Comparison of ENCODE assay signal across 9 mouse cellular contexts in the genomic region with DNA sequence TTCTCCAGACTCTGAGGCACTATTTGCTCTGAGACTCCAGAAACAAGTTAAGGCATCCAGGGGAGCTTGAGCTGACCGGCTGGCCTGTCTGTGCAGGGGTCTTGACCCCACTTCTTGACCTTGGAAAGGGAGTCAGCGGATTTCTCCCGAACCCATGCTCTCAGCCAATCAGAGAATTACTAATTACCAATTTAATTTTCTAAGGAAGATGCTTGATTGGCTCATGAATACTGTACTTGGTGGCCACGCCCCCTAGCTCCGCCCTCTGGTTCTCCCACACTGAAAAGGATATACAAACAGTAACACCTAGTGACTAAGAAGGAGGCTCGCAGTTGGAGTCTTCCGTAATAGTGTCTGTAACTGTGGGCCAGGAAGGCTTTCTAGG. TPM values are rescaled to one million over a fixed set of nuclear protein-coding genes. Genes with fewer than 3 reads are reported as not detected.
DNase-seq lines count a peak whose midpoint lies in the region; ATAC-seq lines count a peak whose summit lies in the region.
"Had no signal": no experiment of that assay in that cellular context is flagged by ENCODE, and none has a peak within 500 bp of the region (broad histone marks: within the 10 kb centered on the region; RNA-seq: fewer than 3 reads in every experiment).

No protein-coding gene starts in this region.

- peak; percentile 34 for DNase-seq in adrenal gland, postnatal 10 days
- DNase-seq in adrenal gland, postnatal 25 days, result no peak
- peak; percentile 51 for DNase-seq in embryo, embryonic 9.5 days (ENCODE audit: extremely low spot score)
- DNase-seq in induced T-regulatory cell, adult 2 months (ENCODE audit: low read depth), result peak; percentile 75
- no peak for DNase-seq in liver, embryonic 13.5 days
- peak; percentile 29 for DNase-seq in retina, embryonic 14.5 days (ENCODE audit: low spot score)
- no peak for DNase-seq in left cerebral cortex, postnatal 36 days (ENCODE audit: low spot score in 2 of 2)

- intact Hi-C loops in left cerebral cortex, postnatal 36 days (cut with DNase I), result no loop called here

- H3K4me1 ChIP-seq in liver, embryonic 13.5 days (replicated peaks), result peaks cover 34% of the 10 kb centered on the region

- no peak for ATAC-seq in liver, embryonic 13.5 days (ENCODE audit: low read depth)
- ATAC-seq in inflammation-experienced regulatory T-cells, adult 6 months, result no peak

- H3K36me3 ChIP-seq in liver, embryonic 13.5 days, result no peaks in the 10 kb centered on the region

- no peak overlapping the region for H3K4me3 ChIP-seq in liver, embryonic 13.5 days (replicated peaks)
- H3K4me3 ChIP-seq: erythroblast, embryonic 14.5 days had no signal

- H3K4me2 ChIP-seq in liver, embryonic 13.5 days, result peak overlapping the region; percentile 83; the same call in 1 of the 2 replicates

- H3K27me3 ChIP-seq in liver, embryonic 13.5 days, result peaks cover 99% of the 10 kb centered on the region

- no peak overlapping the region for H3K27ac ChIP-seq in liver, embryonic 13.5 days

- H3K9ac ChIP-seq in liver, embryonic 13.5 days, result no peak overlapping the region

- 7% methylated on average over 7 of the region's 7 CpGs for WGBS in liver, embryonic 13.5 days (ENCODE audit: insufficient replicate concordance)

- H3K9me3 ChIP-seq in liver, embryonic 13.5 days (replicated peaks), result no peaks in the 10 kb centered on the region

RNA-seq across cellular contexts. Expression of a gene that starts 21.8 kb away (rescaled TPM):
- total RNA-seq in adrenal gland, postnatal 10 days (2021), result not detected
- not detected in 2 replicates for total RNA-seq in adrenal gland, postnatal 25 days (2021)
- polyA plus RNA-seq in liver, embryonic 13.5 days (2015; fragmentation: Nextera tagmentation; extraction: Ambion mirVana), result not detected in 2 replicates
- total RNA-seq in left cerebral cortex, postnatal 36 days (2021), result not detected
- not detected for polyA plus RNA-seq in inflammation-experienced regulatory T-cells, adult 6 months (2017; shearing (Covaris generic))
- polyA plus RNA-seq: erythroblast, embryonic 14.5 days had no signal

RNA-seq across cellular contexts. Expression of a gene that starts 31.5 kb away (rescaled TPM):
- total RNA-seq in adrenal gland, postnatal 10 days (2021), result 1 to 10 TPM; 1.2 to 5.4 TPM
- 0.67 TPM in 1 of 2 replicates, not detected in the other for total RNA-seq in adrenal gland, postnatal 25 days (2021)
- 1.3 TPM in 2 replicates for polyA plus RNA-seq in liver, embryonic 13.5 days (2015; fragmentation: Nextera tagmentation; extraction: Ambion mirVana)
- total RNA-seq in left cerebral cortex, postnatal 36 days (2021), result 1 to 10 TPM in 1 of 2 experiments, under 1 TPM in 1; 0.68 to 1.2 TPM
- not detected for polyA plus RNA-seq in inflammation-experienced regulatory T-cells, adult 6 months (2017; shearing (Covaris generic))

Comparison
In these comparisons a context has a peak if more than half of its experiments do, and no peak if none do; other contexts are left out.
1. DNase-seq: peak in adrenal gland, postnatal 10 days (single experiment), embryo, embryonic 9.5 days (single experiment), induced T-regulatory cell, adult 2 months (single experiment) and retina, embryonic 14.5 days (single experiment); none in adrenal gland, postnatal 25 days (single experiment), liver, embryonic 13.5 days (single experiment) and left cerebral cortex, postnatal 36 days (0 of 2).